Mouse (Mus musculus) heart, adult 11 months (tissue): ENCODE data around the gene Epn2.

Source experiments
- DNase-seq: peaks from one replicate; pipeline ENCODE4 v3.0.0; 2022

The Epn2 gene

DNA sequence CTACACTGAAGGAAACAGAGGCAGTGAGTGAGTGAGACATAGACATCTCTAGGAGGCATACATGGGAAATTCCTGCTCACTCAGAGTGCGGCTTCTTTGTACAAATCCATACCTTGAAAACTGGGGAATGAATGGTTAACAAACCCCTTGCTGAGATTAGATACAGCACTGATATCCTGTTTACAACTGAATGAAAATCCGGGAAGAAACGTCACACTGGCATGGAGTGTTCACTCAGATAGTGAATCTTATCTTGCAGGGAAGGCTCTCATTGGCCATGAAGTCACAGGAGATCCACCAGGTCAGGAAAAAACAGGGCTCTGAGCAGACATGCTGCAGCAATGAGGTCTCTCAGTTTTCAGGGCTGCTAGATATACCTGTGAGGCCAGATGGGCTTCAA lies 42.5 kb downstream of the Epn2 start:
- no peak for DNase-seq

DNA sequence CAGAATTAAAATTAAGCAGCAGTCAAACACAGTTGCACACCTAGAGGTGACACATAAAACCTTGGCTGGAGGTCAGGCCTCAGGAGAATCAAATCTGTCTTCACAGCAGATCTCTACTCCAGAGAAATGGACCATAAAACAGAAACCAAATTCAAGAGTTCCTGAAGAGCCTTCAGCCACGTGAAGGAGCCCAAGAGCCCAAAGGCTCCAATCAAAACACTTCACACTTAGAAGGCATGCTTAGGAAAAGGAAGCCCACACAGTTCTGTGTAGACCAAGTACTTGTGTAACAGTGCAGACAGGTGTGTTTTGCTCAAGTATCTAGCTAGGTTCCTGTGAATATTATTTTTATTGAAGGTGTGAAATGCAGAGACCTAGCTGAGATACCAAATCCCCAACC lies 44.0 kb downstream of the Epn2 start:
- no peak for DNase-seq

DNA sequence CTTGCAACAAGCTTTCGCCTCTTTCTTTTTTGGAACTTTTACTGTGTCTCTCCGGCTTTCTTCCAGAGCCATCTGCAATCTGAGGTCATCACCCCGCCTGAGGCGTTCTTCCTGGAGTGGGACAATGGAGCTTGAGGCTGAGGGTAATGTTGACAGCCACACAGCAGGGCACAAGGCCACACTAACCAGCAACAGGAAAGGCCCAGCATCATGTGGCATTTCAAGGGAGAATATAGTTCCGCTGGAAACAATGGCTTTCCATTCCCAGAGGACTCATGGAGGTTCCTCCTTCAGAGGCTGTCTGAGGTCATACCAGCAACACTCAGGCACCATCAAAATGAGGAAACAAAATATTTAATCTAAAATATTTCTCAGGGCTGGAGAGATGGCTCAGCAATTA lies 45.9 kb downstream of the Epn2 start:
- DNase-seq = peak; percentile 99

DNA sequence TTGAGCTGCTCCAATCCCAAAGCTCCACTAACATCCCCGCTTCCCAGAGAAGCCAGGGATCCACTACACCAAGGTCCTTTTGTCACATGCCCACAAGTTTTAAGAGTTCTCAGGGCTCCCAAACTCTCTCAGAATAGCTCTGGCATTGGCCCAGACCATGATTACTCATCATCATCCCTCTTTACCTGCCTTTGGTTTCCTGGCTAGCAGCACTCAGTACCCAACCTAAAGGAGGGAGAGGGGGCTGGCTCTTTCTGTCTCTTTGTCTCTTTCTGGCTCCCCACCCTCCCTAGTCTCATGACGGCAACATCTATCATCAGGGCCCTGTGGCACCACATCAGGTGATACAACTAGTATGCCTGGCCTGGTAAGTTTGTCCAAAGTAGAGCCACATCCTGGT lies 46.7 kb downstream of the Epn2 start:
- peak; percentile 93 for DNase-seq

DNA sequence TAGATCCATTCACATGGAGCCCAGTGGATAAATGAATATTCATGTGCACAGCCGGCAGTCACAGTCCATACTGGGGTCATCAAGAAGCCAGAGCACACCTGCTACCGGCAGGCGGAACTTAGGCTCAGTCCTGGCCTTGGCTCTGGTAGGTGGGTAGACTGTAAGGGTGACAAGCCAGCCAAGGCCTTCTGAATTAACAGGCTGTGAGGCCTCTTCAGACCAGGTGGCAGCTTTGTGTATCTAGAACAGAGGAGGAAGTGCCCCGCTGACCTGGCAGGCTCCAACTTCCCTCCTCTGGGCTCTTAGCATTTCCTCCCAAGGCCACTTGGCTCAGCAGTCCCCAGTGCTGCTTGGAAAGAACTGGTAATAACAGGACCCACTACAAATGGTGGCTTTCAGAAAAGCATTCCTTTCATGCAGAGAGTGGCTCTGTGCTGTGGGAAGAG lies 50.2 kb downstream of the Epn2 start:
- peak; percentile 96 for DNase-seq

DNA sequence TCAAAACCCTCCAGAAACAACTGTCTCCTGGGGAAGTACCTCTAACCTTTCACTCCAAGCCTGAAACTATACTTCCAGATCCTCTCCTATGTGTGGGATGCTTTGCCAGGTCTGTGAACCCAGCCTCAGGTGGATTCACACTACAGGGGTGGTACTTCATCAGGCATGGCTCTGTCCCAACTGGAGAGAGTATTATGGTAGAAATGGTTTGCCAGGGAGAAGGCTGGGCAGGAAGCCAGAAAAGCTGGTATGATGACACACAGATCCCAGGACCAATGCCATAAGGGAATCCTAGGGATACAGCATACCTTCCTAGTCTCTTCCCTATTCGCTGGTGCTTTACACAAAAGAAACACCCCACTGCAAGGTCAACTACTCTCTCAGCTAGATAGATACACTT lies 52.6 kb downstream of the Epn2 start:
- peak; percentile 90 for DNase-seq

DNA sequence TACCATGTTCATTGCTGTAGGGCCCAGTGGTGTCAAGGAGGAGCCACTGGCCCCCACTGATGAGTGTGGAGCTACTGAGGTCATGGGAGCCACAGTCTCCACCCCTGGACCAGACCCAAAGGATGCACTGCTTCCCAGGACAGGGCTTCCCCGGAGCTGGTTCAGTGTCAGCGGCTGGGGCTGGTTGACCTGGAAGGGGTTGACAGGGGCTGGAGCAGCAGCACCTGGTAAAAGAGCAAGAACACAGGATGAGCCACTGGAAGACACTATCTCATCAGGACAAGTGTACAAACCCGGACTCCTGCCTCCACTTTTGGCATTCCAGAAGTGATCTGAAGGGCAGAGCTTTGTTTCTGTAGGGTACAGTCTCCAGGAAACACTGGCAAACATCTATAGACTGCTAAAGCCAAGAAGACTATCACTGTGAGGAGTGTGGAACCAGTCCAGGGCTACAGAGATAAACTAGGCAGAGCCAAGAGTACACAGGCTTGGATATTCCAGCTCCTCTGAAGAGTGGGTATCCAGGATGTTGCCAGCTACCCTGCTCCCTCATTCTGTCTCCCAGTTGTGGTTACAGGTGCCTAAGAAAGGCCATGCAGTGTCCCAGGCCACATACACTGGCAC lies 59.9 kb downstream of the Epn2 start:
- peak; percentile 94 for DNase-seq

DNA sequence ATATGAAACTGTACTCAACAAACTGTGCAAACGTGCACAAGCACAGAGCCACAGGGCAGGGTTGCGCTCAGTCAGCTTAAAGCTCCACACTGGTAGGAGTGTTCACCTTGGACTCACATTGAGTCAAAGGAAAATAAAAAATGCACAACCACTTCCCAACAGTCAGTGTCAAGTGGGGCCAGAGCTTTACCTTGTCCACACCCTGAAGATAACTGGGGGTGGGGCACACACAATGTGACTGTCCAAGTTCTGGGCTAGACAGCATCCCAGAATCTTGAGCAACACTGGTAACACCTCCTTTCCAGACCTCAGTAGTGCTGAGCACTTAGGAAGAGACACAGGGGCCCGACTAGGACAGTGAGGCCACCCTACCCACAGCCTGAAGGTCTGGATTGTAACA lies 60.6 kb downstream of the Epn2 start:
- DNase-seq = no peak

DNA sequence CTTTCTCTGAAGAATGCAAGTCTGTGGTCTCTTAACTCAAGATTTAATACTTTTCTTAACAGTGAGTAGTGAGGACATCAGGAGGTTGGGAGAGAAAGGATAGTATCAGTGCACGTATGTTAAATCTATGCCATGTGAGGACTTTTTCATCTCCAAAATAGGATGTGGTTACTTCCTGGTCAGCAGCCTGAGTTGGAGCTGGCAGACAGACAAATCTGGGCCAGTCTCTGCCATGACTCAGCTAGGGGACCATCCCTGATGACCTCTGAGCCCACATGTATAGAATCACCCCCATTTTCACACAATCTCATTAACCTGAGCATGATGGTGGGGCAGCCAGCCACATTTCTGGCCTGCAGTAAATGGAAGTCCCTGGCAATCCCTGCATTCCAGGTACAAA lies 61.5 kb downstream of the Epn2 start:
- DNase-seq = no peak

DNA sequence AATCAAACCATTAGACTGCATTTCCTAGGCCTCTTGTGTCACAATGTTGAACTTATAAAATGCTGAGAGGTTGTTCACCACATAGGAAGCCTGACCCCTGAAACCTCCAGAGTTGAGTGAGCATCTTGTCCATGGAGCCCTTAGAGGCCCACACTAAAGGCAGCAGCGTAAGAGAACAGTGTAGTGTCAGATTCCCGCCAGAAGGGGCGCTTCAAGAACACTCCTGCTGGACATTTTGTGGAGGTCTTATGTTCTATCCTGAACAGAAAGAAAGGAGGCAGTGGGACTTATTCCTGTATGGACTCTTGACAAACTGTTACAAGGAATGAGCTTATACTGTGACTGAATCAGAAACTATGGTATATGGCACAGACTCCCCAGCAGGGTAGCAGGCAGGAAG lies 64.5 kb downstream of the Epn2 start:
- DNase-seq = peak; percentile 91

DNA sequence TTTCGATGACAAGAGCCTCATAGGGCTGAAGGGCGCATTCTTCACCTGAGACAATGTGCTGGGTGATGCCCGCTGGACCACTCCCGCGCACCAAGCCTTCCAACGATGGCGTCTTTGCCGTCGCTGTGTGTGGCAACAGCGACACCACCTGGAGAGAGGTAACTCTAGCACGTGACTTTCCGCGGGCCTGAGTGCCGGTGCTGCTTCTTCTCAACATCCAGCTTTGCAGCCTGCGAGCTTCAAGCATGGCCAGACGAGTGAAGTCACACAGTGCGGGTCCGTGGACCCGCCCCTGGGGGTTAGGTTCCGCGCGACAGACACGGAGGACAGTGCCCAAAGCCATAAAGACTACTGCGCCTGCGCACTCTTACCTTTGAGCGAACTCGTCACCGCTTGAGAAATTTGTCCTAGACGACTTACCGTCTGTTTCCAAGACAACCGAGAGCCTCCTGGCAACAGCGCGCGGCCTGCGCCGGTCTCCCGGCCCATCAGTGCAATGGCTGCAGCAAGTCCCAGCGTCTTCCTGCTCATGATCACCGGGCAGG lies 74.7 kb downstream of the Epn2 start, which contains the start of gene B9d1:
B9d1 (plus strand) TSS at position 432 of the 545 bp plus-strand sequence.
- DNase-seq = peak; percentile 99

DNA sequence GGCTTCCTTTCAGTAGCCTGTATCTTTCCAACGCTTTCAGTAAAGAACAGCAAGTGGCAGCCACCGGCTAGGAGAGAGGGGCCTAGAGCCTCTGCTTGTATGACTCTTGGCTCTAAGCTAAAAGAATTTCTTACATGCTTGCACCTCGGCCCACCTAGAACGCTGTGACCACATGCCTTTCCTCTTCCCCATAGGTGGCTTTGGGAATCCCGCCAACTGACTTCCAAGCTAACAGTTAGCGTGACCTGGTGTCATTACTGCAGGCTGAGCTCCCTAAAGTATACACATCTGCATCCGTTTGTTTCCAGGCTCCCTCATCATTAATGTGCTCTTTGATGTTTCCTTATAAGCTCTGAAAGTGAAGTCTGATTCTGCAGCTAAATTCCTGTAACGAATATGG lies 75.6 kb downstream of the Epn2 start:
- no peak for DNase-seq

DNA sequence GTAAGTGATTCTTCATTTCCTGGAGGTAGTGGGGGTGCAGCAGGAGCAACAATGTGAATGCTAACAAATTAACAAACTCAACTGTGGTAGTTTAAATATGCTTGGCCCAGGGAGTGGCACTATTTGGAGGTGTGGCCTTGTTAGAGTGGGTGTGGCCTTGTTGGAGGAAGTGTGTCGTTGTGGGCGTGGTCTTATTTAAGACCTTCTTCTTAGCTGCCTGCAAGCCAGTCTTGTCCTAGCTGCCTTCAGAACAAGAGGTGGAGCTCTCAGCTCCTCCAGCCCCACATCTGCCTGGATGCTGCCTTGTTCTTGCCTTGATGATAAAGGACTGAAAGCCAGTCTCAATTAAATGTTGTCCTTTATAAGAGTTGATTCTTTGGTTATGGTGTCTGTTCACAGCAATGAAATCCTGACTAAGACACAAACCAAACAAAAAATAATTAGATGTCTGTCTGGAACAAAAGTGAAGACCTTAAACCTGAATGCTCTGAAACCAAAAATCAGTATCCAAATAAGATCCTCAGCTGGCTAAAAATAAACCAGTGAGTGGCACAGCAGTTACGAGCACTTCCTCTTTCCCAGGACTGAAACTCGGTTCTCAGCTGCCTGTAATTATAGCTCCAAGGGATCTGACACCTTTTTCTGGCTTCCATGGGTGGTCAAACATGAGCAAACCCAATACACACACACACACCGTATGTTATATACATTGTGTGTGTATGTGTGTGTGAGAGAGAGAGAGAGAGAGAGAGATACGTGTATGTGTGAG lies 80.6 kb downstream of the Epn2 start:
- DNase-seq = no peak

DNA sequence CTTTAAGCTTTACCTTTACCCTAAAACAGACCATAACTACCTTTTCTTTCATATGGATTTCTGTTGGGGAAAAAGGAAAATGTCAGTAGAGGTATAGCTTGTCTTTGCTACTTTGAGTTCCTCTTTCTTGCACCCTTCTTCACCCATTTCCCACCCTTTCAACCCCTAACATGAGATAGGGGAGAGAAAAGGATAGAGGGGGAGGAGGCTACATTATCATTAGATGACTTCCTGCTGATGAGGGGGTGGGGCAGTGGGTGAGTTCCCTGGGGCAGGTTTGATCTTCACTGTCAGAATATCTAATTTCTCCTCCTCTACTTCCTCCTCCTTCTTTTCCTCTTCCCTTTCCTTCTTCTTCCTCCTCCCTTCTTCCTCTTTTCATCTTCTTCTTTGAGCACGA lies 82.0 kb downstream of the Epn2 start:
- no peak for DNase-seq

DNA sequence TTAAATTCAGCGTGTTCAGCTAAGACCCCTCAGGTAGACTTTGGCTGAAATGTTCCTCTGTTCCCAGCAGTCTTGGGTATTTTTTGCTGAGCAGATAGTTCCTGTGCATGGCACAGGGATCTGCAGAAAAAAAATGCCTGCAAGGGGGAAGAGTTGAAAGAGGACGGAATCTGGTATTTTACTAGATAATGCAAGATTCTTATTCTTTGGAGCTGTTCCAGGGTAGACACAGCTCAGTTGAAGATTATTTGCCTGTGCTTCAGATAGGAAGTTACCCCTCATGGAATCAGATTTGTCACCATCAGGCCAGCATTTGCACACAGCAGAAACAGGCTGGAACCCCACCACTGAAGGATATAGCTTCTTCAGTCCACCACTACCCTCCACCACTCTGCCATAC lies 84.0 kb downstream of the Epn2 start:
- peak; percentile 86 for DNase-seq

DNA sequence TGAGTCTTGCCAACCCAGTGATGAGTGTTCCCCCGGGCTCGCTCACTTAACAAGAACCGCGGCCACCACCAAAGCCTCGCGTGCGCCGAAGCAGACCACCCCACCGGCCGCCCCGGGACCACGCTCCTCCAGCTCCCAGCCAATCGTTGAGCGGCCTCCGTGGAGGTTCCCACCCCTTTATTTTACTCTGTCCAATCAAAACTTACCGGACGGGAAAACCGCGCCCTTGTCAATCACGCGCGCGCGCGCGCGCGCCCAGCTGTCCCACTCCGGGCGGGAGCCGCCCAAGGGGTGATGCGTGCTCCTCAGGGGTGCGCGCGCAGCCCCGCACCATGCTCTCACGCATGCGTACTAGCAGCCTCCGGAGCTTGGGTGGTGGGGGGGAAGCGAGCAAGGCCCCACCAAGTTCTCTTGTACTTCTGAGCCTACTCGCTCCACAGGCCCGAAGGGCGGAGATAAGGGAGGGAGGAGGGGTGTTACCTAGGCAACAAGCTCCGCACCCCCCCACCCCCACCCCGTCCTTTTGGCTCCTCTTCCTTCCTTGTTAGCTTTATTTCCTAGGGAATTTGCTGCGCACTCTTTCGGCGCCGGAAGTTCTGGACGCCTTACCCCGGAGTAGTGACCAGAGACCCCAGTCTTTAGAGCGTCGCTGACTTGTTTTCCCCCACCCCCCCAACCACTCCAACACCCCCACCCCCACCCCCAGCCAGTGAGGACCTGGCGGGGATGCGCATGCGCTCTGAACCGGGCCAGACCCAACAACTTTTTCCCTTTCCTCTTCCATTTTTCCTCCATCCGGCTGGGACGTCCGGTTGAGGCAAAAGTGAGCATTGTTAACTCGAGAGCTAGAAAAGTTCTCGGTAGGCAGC lies 85.1 kb downstream of the Epn2 start, which contains the start of gene Mapk7:
Mapk7 (minus strand) TSS at position 278 of the 869 bp plus-strand sequence.
- peak; percentile 100 for DNase-seq

DNA sequence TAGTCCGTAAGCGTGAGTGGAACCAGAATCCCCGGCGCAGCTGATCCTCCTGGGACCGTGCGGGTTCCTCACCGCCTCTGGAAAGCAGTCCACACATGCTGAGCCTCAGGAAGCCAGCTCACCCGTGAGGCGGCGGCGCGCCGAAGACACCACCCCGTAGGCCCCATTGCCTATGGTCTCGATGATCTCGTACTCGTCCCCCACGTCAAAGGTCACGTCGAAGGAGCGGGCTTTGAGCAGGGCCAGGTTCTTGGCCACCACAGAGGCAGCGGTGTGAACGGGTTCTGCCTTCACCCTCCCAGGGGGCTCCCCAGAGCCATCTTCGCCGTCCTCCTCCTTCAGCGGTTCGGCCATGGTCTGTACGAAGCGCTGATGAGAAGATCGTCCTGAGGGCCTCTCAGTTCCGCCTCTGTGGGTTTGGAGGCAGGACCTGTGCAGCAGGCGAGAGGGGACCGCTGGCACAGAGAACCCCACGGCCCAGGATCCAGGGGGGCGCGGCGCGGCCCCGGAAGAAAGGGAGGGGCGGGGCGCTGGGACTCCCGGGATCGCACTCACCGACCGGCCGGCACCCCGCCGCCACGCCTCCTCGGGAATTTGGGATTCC lies 85.9 kb downstream of the Epn2 start:
- no peak for DNase-seq

DNA sequence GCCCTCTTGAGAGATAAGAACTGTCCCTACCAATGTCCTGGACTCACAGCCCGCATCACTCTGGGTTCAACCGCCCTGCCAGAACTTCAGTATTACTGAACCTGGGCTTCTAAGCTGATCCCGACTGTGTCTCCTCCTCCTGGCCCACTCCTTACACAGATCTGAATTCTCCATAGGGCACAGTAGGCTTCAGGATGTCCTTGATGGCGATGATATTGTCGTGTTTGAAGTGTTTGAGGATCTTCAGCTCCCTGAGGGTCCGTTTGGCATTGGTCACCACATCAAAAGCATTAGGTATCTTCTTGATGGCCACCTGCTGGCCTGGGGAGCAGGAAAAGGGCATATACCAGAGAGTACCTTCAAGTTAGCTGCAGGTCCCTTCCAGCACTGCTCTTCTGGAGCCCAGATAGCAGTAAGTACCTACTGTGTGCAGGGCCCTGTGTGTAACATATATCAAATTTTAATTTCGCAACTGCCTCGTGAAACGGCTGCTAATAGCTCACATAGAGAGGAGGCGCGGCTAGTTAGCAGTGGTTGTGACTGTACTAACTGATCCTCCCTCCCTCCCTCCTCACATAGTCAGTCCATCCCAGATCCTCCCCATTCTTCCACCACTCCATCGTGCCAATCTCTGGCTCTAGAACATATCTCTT lies 86.6 kb downstream of the Epn2 start:
- DNase-seq = peak; percentile 92

DNA sequence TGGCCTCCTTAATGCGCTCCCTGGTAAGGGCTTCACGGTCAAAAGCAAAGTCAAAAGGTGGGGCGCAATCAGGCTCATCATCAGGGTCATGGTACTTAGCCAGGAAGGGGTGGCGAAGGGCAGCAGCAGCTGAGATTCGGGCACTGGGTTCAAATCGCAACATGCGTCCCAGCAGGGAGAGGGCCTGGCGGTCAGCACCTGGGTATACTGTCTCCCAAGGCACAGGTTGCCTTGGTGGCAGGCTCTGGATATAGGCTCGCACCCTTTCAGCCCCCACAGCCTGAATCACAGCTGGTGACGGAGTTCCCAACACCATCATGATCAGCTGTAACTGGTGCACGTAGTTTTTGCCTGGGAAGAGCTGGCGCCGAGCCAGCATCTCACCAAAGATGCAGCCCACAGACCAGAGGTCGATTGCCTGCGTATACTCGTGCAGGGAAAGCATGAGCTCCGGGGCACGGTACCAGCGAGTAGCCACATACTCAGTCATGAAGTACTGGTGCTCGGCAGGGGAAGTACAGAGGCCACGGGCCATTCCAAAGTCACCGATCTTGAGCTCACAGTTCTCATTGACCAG lies 88.5 kb downstream of the Epn2 start:
- DNase-seq = peak; percentile 88

DNA sequence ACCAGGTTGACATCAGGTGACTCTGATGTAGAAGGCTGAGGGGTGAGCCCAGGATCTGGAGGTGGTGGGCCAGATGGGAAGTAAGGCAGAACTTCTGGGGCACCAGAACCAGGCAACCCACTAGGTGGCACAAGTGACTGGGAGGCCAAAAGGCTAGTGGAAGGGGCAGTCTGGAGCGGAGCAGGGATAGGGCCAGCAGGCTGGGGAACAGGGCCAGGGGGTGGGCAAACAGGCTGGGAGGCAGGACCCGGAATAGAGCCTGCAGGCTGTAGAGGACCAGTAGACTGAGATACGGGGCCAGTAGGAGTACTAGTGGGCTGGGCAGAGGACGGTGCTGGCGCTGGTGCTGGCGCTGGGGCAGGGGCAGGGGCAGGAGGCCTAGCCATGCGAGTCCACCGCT lies 89.6 kb downstream of the Epn2 start:
- DNase-seq = no peak

DNA sequence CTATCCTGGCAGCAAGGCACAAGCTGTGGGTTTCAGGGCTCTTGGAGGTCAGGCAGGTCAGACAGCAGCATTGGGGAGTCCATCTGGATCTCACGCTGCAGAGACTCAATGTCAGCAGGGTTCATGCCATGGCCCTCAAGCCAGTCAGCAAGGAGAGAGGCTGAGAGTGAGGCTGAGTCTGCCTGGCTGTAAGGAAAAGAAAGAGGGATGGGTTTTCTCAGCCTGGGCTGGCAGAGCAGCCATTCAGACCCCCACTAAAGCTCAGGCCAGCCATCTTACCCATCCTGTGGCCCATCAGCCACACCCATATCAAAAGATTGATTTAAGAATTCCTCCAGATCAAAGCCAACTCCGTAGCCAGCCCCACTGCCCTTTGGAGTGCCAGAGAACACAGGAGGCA lies 90.4 kb downstream of the Epn2 start:
- peak; percentile 80 for DNase-seq

DNA sequence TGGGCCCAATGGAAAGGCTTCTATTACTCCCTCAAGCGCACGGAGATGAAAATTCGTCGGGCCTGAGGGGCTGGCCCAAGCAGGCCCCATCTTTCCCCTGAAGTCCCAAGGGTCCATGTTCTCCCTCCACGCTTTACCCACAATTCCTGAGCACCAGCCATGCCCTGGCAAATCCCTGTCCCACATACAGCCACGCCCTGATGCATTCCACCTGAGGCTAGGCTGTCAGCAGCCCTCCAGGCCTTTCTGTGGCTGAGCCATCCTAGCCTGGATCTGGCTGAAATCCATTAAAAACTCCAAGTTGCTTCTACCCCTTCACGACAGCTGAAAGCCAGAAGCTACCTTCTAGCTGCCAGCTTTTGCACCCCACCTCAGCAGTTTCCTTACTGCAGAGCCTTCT lies 91.6 kb downstream of the Epn2 start:
- peak; percentile 87 for DNase-seq
